Mouse (Mus musculus): ENCODE measurements at regions not wholly inside any gene's neighbourhood (a gene's known extent, or its start where the extent isn't known, plus 50 kb on each side); places are given as distances from the start of the nearest gene placed in this dataset.

- H3K4me3 ChIP-seq (ENCODE audit: low read depth, low read length) = no peak overlapping the region
- ATAC-seq (replicated peaks; ENCODE audit: low FRiP score, low TSS enrichment, low read depth) (peak; percentile 74), DNase-seq (ENCODE audit: low spot score) (no peak)
- H3K36me3 ChIP-seq (ENCODE audit: control insufficient read depth, insufficient read depth, low read length) = no peaks in the 10 kb centered on the region
- H3K4me2 ChIP-seq (ENCODE audit: low read length) = no peak overlapping the region
- peaks cover 5% of the 10 kb centered on the region; the same call in 1 of the 2 replicates for H3K4me1 ChIP-seq (replicated peaks; ENCODE audit: control insufficient read depth, insufficient read depth, low read length)
- WGBS = 36% methylated on average over 1 of the region's 1 CpGs
- peak overlapping the region; percentile 54; the same call in 1 of the 2 replicates for H3K27ac ChIP-seq (ENCODE audit: low read depth)
- no peaks in the 10 kb centered on the region for H3K9me3 ChIP-seq (ENCODE audit: control insufficient read depth, low read length)
- no peak overlapping the region for H3K9ac ChIP-seq (ENCODE audit: low read length)
- H3K27me3 ChIP-seq (replicated peaks; ENCODE audit: control insufficient read depth, insufficient read depth, low read length) = no peaks in the 10 kb centered on the region
Observed at GRCm38 (mm10) chr4:5379215-5379614, 586.1 kb upstream of the Impad1 start.

GRCm38 (mm10) chr4:5358274-5358673 is 565.1 kb upstream of the Impad1 start:
- no peak for ATAC-seq (replicated peaks; ENCODE audit: low FRiP score, low TSS enrichment, low read depth)
- H3K9ac ChIP-seq (ENCODE audit: low read length) = no peak overlapping the region
- no peaks in the 10 kb centered on the region for H3K27me3 ChIP-seq (replicated peaks; ENCODE audit: control insufficient read depth, insufficient read depth, low read length)
- no peak overlapping the region for H3K4me2 ChIP-seq (ENCODE audit: low read length)
- H3K36me3 ChIP-seq (ENCODE audit: control insufficient read depth, insufficient read depth, low read length) = no peaks in the 10 kb centered on the region
- 79% methylated on average over 1 of the region's 1 CpGs for WGBS
- H3K27ac ChIP-seq (ENCODE audit: low read depth) = no peak overlapping the region
- H3K9me3 ChIP-seq (ENCODE audit: control insufficient read depth, low read length) = no peaks in the 10 kb centered on the region
- no peak overlapping the region for H3K4me3 ChIP-seq (ENCODE audit: low read depth, low read length)
- H3K4me1 ChIP-seq (replicated peaks; ENCODE audit: control insufficient read depth, insufficient read depth, low read length) = no peaks in the 10 kb centered on the region
- DNase-seq (ENCODE audit: low spot score) = no peak

DNA sequence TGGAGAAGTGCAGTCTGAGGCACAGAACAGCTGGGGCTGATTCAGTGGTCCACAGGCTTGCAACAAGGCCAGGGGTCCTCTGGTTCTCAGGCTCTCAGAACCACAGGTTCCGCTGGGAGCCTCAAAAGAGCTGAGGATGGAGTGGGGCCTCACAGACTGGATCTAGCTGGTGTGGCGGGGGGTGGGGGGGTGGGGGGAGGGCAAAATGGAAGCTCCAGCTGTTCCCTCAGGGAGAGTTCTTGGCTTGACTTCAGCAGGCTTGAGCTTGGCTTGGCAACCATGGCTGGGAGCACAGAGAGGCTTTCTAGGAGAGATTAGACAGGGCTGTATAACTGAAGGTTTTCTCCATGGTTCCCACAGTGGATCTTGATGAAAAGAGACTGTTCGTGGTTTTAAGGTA is 553.1 kb upstream of the Impad1 start:
- H3K4me2 ChIP-seq (ENCODE audit: low read length) = no peak overlapping the region
- WGBS = 86% methylated on average over 3 of the region's 3 CpGs
- H3K27me3 ChIP-seq (replicated peaks; ENCODE audit: control insufficient read depth, insufficient read depth, low read length) = no peaks in the 10 kb centered on the region
- H3K4me3 ChIP-seq (ENCODE audit: low read depth, low read length) = no peak overlapping the region
- no peaks in the 10 kb centered on the region for H3K4me1 ChIP-seq (replicated peaks; ENCODE audit: control insufficient read depth, insufficient read depth, low read length)
- no peak overlapping the region for H3K27ac ChIP-seq (ENCODE audit: low read depth)
- no peaks in the 10 kb centered on the region for H3K9me3 ChIP-seq (ENCODE audit: control insufficient read depth, low read length)
- no peak for DNase-seq (ENCODE audit: low spot score)
- H3K9ac ChIP-seq (ENCODE audit: low read length) = no peak overlapping the region
- ATAC-seq (replicated peaks; ENCODE audit: low FRiP score, low TSS enrichment, low read depth) = no peak
- H3K36me3 ChIP-seq (ENCODE audit: control insufficient read depth, insufficient read depth, low read length) = no peaks in the 10 kb centered on the region

GRCm38 (mm10) chr4:5344739-5345138 is 551.6 kb upstream of the Impad1 start:
- H3K4me2 ChIP-seq (ENCODE audit: low read length) = no peak overlapping the region
- 93% methylated on average over 4 of the region's 4 CpGs for WGBS
- no peak for DNase-seq (ENCODE audit: low spot score)
- H3K27ac ChIP-seq (ENCODE audit: low read depth) = no peak overlapping the region
- H3K4me3 ChIP-seq (ENCODE audit: low read depth, low read length) = no peak overlapping the region
- H3K4me1 ChIP-seq (replicated peaks; ENCODE audit: control insufficient read depth, insufficient read depth, low read length) = no peaks in the 10 kb centered on the region
- no peak for ATAC-seq (replicated peaks; ENCODE audit: low FRiP score, low TSS enrichment, low read depth)
- H3K9ac ChIP-seq (ENCODE audit: low read length) = no peak overlapping the region
- H3K9me3 ChIP-seq (ENCODE audit: control insufficient read depth, low read length) = no peaks in the 10 kb centered on the region
- H3K27me3 ChIP-seq (replicated peaks; ENCODE audit: control insufficient read depth, insufficient read depth, low read length) = no peaks in the 10 kb centered on the region
- no peaks in the 10 kb centered on the region for H3K36me3 ChIP-seq (ENCODE audit: control insufficient read depth, insufficient read depth, low read length)

GRCm38 (mm10) chr4:5344311-5344710 is 551.2 kb upstream of the Impad1 start:
- H3K4me3 ChIP-seq (ENCODE audit: low read depth, low read length) = no peak overlapping the region
- DNase-seq (ENCODE audit: low spot score) (no peak), ATAC-seq (replicated peaks; ENCODE audit: low FRiP score, low TSS enrichment, low read depth) (no peak)
- no peaks in the 10 kb centered on the region for H3K9me3 ChIP-seq (ENCODE audit: control insufficient read depth, low read length)
- H3K9ac ChIP-seq (ENCODE audit: low read length) = no peak overlapping the region
- no peaks in the 10 kb centered on the region for H3K36me3 ChIP-seq (ENCODE audit: control insufficient read depth, insufficient read depth, low read length)
- no peaks in the 10 kb centered on the region for H3K4me1 ChIP-seq (replicated peaks; ENCODE audit: control insufficient read depth, insufficient read depth, low read length)
- 72% methylated on average over 2 of the region's 2 CpGs for WGBS
- H3K27ac ChIP-seq (ENCODE audit: low read depth) = no peak overlapping the region
- no peaks in the 10 kb centered on the region for H3K27me3 ChIP-seq (replicated peaks; ENCODE audit: control insufficient read depth, insufficient read depth, low read length)
- no peak overlapping the region for H3K4me2 ChIP-seq (ENCODE audit: low read length)

DNA sequence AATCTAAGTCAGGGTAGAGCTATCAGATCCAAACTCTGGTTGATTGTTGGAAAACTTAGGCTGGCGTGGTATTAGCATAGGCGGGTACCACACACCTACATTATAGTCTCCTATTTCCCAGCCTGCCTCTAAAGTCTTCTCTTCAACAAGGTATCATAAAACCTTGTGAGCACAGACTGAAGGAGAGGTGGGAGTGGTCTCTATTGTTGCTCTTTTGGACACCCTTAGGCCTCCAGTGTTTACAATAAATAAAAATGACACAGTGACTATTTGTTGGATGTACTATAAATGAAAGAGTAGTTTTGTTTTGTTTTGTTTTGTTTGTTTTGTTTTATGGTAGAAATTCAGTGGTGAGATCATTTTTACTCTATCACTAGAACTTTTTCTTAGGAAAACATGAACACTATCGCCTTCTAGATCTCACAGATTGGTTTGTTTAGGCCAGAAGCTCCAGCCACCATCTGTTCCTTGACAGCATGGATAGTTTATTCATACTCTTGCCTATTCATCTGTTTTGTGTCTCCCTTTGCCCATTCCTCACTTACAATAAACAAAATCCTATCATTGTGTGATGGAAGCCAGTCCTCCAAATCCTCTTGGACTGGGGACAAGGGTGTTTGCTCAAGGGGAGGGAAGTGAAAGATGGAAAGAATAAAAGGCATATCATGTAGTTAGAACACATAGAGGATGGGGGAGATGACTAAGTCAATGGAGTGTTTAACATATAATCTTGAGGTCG is 544.2 kb upstream of the Impad1 start:
- Histone ChIP-seq H3K27me3 (replicated peaks; ENCODE audit: control insufficient read depth, insufficient read depth, low read length) (no peaks in the 10 kb centered on the region), H3K27ac (ENCODE audit: low read depth) (peak overlapping the region; percentile 65), H3K4me1 (replicated peaks; ENCODE audit: control insufficient read depth, insufficient read depth, low read length) (0 out of 2 replicates have a peak, but pooled peaks cover 3% of the 10 kb centered on the region), H3K9ac (ENCODE audit: low read length) (no peak overlapping the region), H3K36me3 (ENCODE audit: control insufficient read depth, insufficient read depth, low read length) (no peaks in the 10 kb centered on the region), H3K9me3 (ENCODE audit: control insufficient read depth, low read length) (no peaks in the 10 kb centered on the region), H3K4me2 (ENCODE audit: low read length) (no peak overlapping the region), H3K4me3 (ENCODE audit: low read depth, low read length) (no peak overlapping the region)
- peak; percentile 76 for ATAC-seq (replicated peaks; ENCODE audit: low FRiP score, low TSS enrichment, low read depth)
- DNase-seq (ENCODE audit: low spot score) = no peak
- 57% methylated on average over 4 of the region's 4 CpGs for WGBS

DNA sequence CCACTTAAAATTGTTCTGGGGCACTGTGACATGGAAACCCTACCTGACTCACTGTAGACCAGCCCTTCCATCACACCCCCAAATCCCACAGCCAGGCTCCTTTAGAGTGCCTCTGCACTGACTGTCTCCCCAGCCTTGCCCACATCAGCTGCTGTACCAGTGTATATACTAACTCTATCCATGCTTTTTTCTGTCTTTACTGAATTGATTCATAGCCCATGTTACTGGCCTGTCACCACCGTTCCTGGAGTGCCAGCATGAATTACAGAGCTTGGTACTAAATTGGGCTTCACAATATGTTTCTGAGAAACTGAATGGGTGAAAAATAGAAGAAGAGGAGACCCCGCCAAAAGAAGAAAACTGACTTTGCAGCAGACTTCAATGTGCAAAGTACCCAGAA is 541.9 kb upstream of the Impad1 start:
- H3K27ac ChIP-seq (ENCODE audit: low read depth) = no peak overlapping the region
- H3K4me1 ChIP-seq (replicated peaks; ENCODE audit: control insufficient read depth, insufficient read depth, low read length) = 0 out of 2 replicates have a peak, but pooled peaks cover 3% of the 10 kb centered on the region
- WGBS = 79% methylated on average over 2 of the region's 2 CpGs

DNA sequence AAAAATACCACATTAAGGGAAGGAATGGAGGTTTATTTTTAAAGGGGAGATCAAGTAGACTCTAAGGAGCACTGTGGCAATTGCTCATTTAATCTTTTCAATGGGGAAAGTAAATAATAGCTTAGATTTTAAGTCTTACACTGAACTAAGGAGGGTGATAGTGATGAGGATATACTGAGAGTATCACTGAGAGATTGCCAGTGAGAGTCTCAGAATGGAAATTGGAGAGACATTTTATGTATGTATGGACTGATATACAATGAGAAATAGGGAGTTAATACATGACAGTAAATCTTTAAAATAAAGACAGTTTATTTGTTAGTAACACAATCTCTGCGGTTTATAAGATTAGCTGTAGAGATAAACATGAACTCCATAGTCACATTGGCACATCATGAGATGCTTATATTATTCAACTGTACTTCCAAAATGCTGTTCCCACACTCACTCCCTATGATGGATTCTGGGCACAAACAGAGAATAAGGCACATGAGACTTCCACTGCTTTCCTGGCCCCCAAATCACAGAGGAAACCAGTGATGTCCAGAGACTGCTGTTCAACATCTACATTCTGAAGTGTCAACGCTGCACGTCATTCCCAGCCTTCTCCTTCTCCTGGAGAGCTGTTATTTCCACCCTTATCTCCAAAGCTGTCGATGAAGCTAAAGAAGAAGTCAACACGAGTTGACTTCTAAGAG is 535.5 kb upstream of the Impad1 start:
- WGBS = 39% methylated on average over 5 of the region's 5 CpGs
- DNase-seq (ENCODE audit: low spot score) = no peak

More for the DNA sequence above, 541.9 kb upstream of the Impad1 start:
- ATAC-seq (replicated peaks; ENCODE audit: low FRiP score, low TSS enrichment, low read depth) (no peak), DNase-seq (ENCODE audit: low spot score) (no peak)
- Histone ChIP-seq H3K27me3 (replicated peaks; ENCODE audit: control insufficient read depth, insufficient read depth, low read length) (no peaks in the 10 kb centered on the region), H3K4me3 (ENCODE audit: low read depth, low read length) (no peak overlapping the region), H3K9ac (ENCODE audit: low read length) (no peak overlapping the region), H3K36me3 (ENCODE audit: control insufficient read depth, insufficient read depth, low read length) (no peaks in the 10 kb centered on the region), H3K4me2 (ENCODE audit: low read length) (no peak overlapping the region), H3K9me3 (ENCODE audit: control insufficient read depth, low read length) (no peaks in the 10 kb centered on the region)

More for the DNA sequence above, 535.5 kb upstream of the Impad1 start:
- H3K9me3 ChIP-seq (ENCODE audit: control insufficient read depth, low read length) = no peaks in the 10 kb centered on the region
- no peak overlapping the region for H3K4me3 ChIP-seq (ENCODE audit: low read depth, low read length)
- no peaks in the 10 kb centered on the region for H3K27me3 ChIP-seq (replicated peaks; ENCODE audit: control insufficient read depth, insufficient read depth, low read length)
- peaks cover 8% of the 10 kb centered on the region; the same call in 1 of the 2 replicates for H3K4me1 ChIP-seq (replicated peaks; ENCODE audit: control insufficient read depth, insufficient read depth, low read length)
- H3K9ac ChIP-seq (ENCODE audit: low read length) = no peak overlapping the region
- H3K36me3 ChIP-seq (ENCODE audit: control insufficient read depth, insufficient read depth, low read length) = no peaks in the 10 kb centered on the region
- no peak overlapping the region for H3K27ac ChIP-seq (ENCODE audit: low read depth)
- no peak for ATAC-seq (replicated peaks; ENCODE audit: low FRiP score, low TSS enrichment, low read depth)
- no peak overlapping the region for H3K4me2 ChIP-seq (ENCODE audit: low read length)

Measured in intestine, embryonic 14.5 days (tissue).